Mouse (Mus musculus): Measurements from ENCODE around the gene Nqo1. TPM values are rescaled to one million over a fixed set of nuclear protein-coding genes. Genes with fewer than 3 reads are reported as not detected.

Gene Nqo1
- polyA plus RNA-seq, 1 experiment from 2014 or later: 9.4 TPM

- no peaks in the 10 kb centered on the region for H3K36me3 ChIP-seq (replicated peaks; ENCODE audit: control insufficient read depth, insufficient read depth)
- peak overlapping the region; percentile 74 for H3K4me2 ChIP-seq (replicated peaks)
- DNase-seq (ENCODE audit: low spot score) (no peak), ATAC-seq (ENCODE audit: low FRiP score) (no peak; the same call in 1 of the 2 replicates)
- 10% methylated on average over 15 of the region's 16 CpGs for WGBS
- peak overlapping the region; percentile 89 for H3K9ac ChIP-seq
- H3K4me3 ChIP-seq (replicated peaks; ENCODE audit: low read length): peak overlapping the region; percentile 86
- peaks cover 16% of the 10 kb centered on the region for H3K4me1 ChIP-seq (replicated peaks; ENCODE audit: control insufficient read depth, insufficient read depth, low read length)
- peak overlapping the region; percentile 91 for H3K27ac ChIP-seq
- no peaks in the 10 kb centered on the region for H3K27me3 ChIP-seq (ENCODE audit: control insufficient read depth, insufficient read depth, low read length)
- no peaks in the 10 kb centered on the region for H3K9me3 ChIP-seq (ENCODE audit: control insufficient read depth, low read length)
These were observed 33.9 kb upstream of the Nqo1 start for GRCm38 (mm10) chr8:107436841-107437421.

GRCm38 (mm10) chr8:107435962-107436831 lies 33.2 kb upstream of the Nqo1 start, which contains the start of gene Wwp2:
TSS of gene Wwp2 (plus strand) at chr8:107436365.
- ATAC-seq (ENCODE audit: low FRiP score): peak; percentile 94
- WGBS: under 1% methylated on average over 60 of the region's 81 CpGs
- Histone ChIP-seq H3K9ac (peak within 1 kb of the TSS; percentile 89), H3K4me2 (replicated peaks) (peak within 1 kb of the TSS; percentile 74), H3K27me3 (ENCODE audit: control insufficient read depth, insufficient read depth, low read length) (no peaks in the 10 kb centered on the region), H3K4me1 (replicated peaks; ENCODE audit: control insufficient read depth, insufficient read depth, low read length) (peaks cover 16% of the 10 kb centered on the region), H3K9me3 (ENCODE audit: control insufficient read depth, low read length) (no peaks in the 10 kb centered on the region), H3K27ac (peak within 1 kb of the TSS; percentile 91), H3K36me3 (replicated peaks; ENCODE audit: control insufficient read depth, insufficient read depth) (no peaks in the 10 kb centered on the region), H3K4me3 (replicated peaks; ENCODE audit: low read length) (peak within 1 kb of the TSS; percentile 86)
- DNase-seq (ENCODE audit: low spot score): peak; percentile 80

GRCm38 (mm10) chr8:107435421-107435961 lies 32.5 kb upstream of the Nqo1 start:
- no peak overlapping the region for H3K27ac ChIP-seq

GRCm38 (mm10) chr8:107430821-107431220 lies 27.8 kb upstream of the Nqo1 start:
- Histone ChIP-seq H3K4me1 (replicated peaks; ENCODE audit: control insufficient read depth, insufficient read depth, low read length) (peaks cover 5% of the 10 kb centered on the region), H3K27me3 (ENCODE audit: control insufficient read depth, insufficient read depth, low read length) (no peaks in the 10 kb centered on the region), H3K36me3 (replicated peaks; ENCODE audit: control insufficient read depth, insufficient read depth) (no peaks in the 10 kb centered on the region), H3K27ac (no peak overlapping the region), H3K4me3 (replicated peaks; ENCODE audit: low read length) (no peak overlapping the region), H3K4me2 (replicated peaks) (no peak overlapping the region), H3K9me3 (ENCODE audit: control insufficient read depth, low read length) (no peaks in the 10 kb centered on the region), H3K9ac (no peak overlapping the region)
- 89% methylated on average over 8 of the region's 8 CpGs for WGBS
- DNase-seq (ENCODE audit: low spot score): no peak
- no peak for ATAC-seq (ENCODE audit: low FRiP score)

More at GRCm38 (mm10) chr8:107435421-107435961, 32.5 kb upstream of the Nqo1 start:
- DNase-seq (ENCODE audit: low spot score) (no peak), ATAC-seq (ENCODE audit: low FRiP score) (no peak)
- Histone ChIP-seq H3K9me3 (ENCODE audit: control insufficient read depth, low read length) (no peaks in the 10 kb centered on the region), H3K27me3 (ENCODE audit: control insufficient read depth, insufficient read depth, low read length) (no peaks in the 10 kb centered on the region), H3K9ac (peak overlapping the region; percentile 89; the same call in 1 of the 2 replicates), H3K4me1 (replicated peaks; ENCODE audit: control insufficient read depth, insufficient read depth, low read length) (peaks cover 16% of the 10 kb centered on the region), H3K4me3 (replicated peaks; ENCODE audit: low read length) (peak overlapping the region; percentile 86), H3K4me2 (replicated peaks) (peak overlapping the region; percentile 74), H3K36me3 (replicated peaks; ENCODE audit: control insufficient read depth, insufficient read depth) (no peaks in the 10 kb centered on the region)
- 36% methylated on average over 11 of the region's 11 CpGs for WGBS

- H3K27me3 ChIP-seq (ENCODE audit: control insufficient read depth, insufficient read depth, low read length): no peaks in the 10 kb centered on the region
- peaks cover 24% of the 10 kb centered on the region for H3K36me3 ChIP-seq (replicated peaks; ENCODE audit: control insufficient read depth, insufficient read depth)
- no peaks in the 10 kb centered on the region for H3K9me3 ChIP-seq (ENCODE audit: control insufficient read depth, low read length)
- H3K27ac ChIP-seq: no peak overlapping the region
- peaks cover 14% of the 10 kb centered on the region for H3K4me1 ChIP-seq (replicated peaks; ENCODE audit: control insufficient read depth, insufficient read depth, low read length)
- DNase-seq (ENCODE audit: low spot score) (no peak), ATAC-seq (ENCODE audit: low FRiP score) (no peak)
- no peak overlapping the region for H3K9ac ChIP-seq
- H3K4me2 ChIP-seq (replicated peaks): peak overlapping the region; percentile 82; the same call in 1 of the 2 replicates
- 50% methylated on average over 8 of the region's 8 CpGs for WGBS
- H3K4me3 ChIP-seq (replicated peaks; ENCODE audit: low read length): peak overlapping the region; percentile 59; the same call in 1 of the 2 replicates
These were observed 22.2 kb upstream of the Nqo1 start for GRCm38 (mm10) chr8:107425230-107425597.

- peak within 1 kb of the TSS; percentile 59 for H3K4me3 ChIP-seq (replicated peaks; ENCODE audit: low read length)
- DNase-seq (ENCODE audit: low spot score): peak; percentile 98
- H3K4me2 ChIP-seq (replicated peaks): peak within 1 kb of the TSS; percentile 82
- H3K27ac ChIP-seq: peak within 1 kb of the TSS; percentile 73
- H3K9me3 ChIP-seq (ENCODE audit: control insufficient read depth, low read length): no peaks in the 10 kb centered on the region
- peak within 1 kb of the TSS; percentile 74 for H3K9ac ChIP-seq
- peaks cover 14% of the 10 kb centered on the region for H3K4me1 ChIP-seq (replicated peaks; ENCODE audit: control insufficient read depth, insufficient read depth, low read length)
- H3K27me3 ChIP-seq (ENCODE audit: control insufficient read depth, insufficient read depth, low read length): no peaks in the 10 kb centered on the region
- peaks cover 30% of the 10 kb centered on the region for H3K36me3 ChIP-seq (replicated peaks; ENCODE audit: control insufficient read depth, insufficient read depth)
- under 1% methylated on average over 50 of the region's 50 CpGs for WGBS
- ATAC-seq (ENCODE audit: low FRiP score): peak; percentile 98
These were observed 21.7 kb upstream of the Nqo1 start, which contains the start of gene Nob1 for GRCm38 (mm10) chr8:107424597-107425229. TSS of gene Nob1 (minus strand) at chr8:107425051.

GRCm38 (mm10) chr8:107424176-107424575 lies 21.2 kb upstream of the Nqo1 start:
- H3K27ac ChIP-seq: peak overlapping the region; percentile 73
- H3K27me3 ChIP-seq (ENCODE audit: control insufficient read depth, insufficient read depth, low read length): no peaks in the 10 kb centered on the region
- peak overlapping the region; percentile 74 for H3K9ac ChIP-seq
- H3K9me3 ChIP-seq (ENCODE audit: control insufficient read depth, low read length): no peaks in the 10 kb centered on the region
- peak overlapping the region; percentile 59 for H3K4me3 ChIP-seq (replicated peaks; ENCODE audit: low read length)
- 34% methylated on average over 9 of the region's 9 CpGs for WGBS
- ATAC-seq (ENCODE audit: low FRiP score): 0 out of 2 replicates have a peak, but pooled peaks have one; percentile 23
- peaks cover 35% of the 10 kb centered on the region for H3K36me3 ChIP-seq (replicated peaks; ENCODE audit: control insufficient read depth, insufficient read depth)
- H3K4me2 ChIP-seq (replicated peaks): peak overlapping the region; percentile 82
- peaks cover 14% of the 10 kb centered on the region for H3K4me1 ChIP-seq (replicated peaks; ENCODE audit: control insufficient read depth, insufficient read depth, low read length)
- DNase-seq (ENCODE audit: low spot score): no peak

GRCm38 (mm10) chr8:107417001-107417400 lies 14.0 kb upstream of the Nqo1 start:
- Histone ChIP-seq H3K4me2 (replicated peaks) (no peak overlapping the region), H3K9ac (no peak overlapping the region), H3K9me3 (ENCODE audit: control insufficient read depth, low read length) (no peaks in the 10 kb centered on the region), H3K4me3 (replicated peaks; ENCODE audit: low read length) (no peak overlapping the region), H3K4me1 (replicated peaks; ENCODE audit: control insufficient read depth, insufficient read depth, low read length) (no peaks in the 10 kb centered on the region), H3K27me3 (ENCODE audit: control insufficient read depth, insufficient read depth, low read length) (no peaks in the 10 kb centered on the region), H3K27ac (no peak overlapping the region), H3K36me3 (replicated peaks; ENCODE audit: control insufficient read depth, insufficient read depth) (peaks cover 96% of the 10 kb centered on the region)
- WGBS: 85% methylated on average over 12 of the region's 12 CpGs
- DNase-seq (ENCODE audit: low spot score): no peak
- no peak for ATAC-seq (ENCODE audit: low FRiP score)

GRCm38 (mm10) chr8:107413881-107414280 lies 10.9 kb upstream of the Nqo1 start:
- ATAC-seq (ENCODE audit: low FRiP score) (no peak), DNase-seq (ENCODE audit: low spot score) (no peak)
- 87% methylated on average over 10 of the region's 10 CpGs for WGBS
- Histone ChIP-seq H3K9ac (no peak overlapping the region), H3K4me1 (replicated peaks; ENCODE audit: control insufficient read depth, insufficient read depth, low read length) (no peaks in the 10 kb centered on the region), H3K4me3 (replicated peaks; ENCODE audit: low read length) (no peak overlapping the region), H3K27ac (no peak overlapping the region), H3K27me3 (ENCODE audit: control insufficient read depth, insufficient read depth, low read length) (no peaks in the 10 kb centered on the region), H3K4me2 (replicated peaks) (no peak overlapping the region), H3K36me3 (replicated peaks; ENCODE audit: control insufficient read depth, insufficient read depth) (peaks cover 100% of the 10 kb centered on the region), H3K9me3 (ENCODE audit: control insufficient read depth, low read length) (no peaks in the 10 kb centered on the region)

All from hindbrain, embryonic 14.5 days (tissue).